Mouse (Mus musculus) spleen, adult 10 weeks (tissue): ENCODE results near the gene Spire2. TPM values are rescaled to one million over a fixed set of nuclear protein-coding genes. Genes with fewer than 3 reads are reported as not detected.

Experiments used
- polyA plus RNA-seq: library from polyadenylated mRNA; stranded (reverse); fragments of 350-450 nt; fragmentation: Illumina TruSeq; extraction: RNeasy Lipid Tissue Mini Kit (QIAGEN cat#74804); gene quantifications from one replicate; pipeline ENCODE4 v1.2.3, GENCODE M21; 2015; ENCODE audit warnings: low replicate concordance; ENCODE audit not compliant: insufficient read depth

The Spire2 gene
- polyA plus RNA-seq: 0.28 TPM

DNA sequence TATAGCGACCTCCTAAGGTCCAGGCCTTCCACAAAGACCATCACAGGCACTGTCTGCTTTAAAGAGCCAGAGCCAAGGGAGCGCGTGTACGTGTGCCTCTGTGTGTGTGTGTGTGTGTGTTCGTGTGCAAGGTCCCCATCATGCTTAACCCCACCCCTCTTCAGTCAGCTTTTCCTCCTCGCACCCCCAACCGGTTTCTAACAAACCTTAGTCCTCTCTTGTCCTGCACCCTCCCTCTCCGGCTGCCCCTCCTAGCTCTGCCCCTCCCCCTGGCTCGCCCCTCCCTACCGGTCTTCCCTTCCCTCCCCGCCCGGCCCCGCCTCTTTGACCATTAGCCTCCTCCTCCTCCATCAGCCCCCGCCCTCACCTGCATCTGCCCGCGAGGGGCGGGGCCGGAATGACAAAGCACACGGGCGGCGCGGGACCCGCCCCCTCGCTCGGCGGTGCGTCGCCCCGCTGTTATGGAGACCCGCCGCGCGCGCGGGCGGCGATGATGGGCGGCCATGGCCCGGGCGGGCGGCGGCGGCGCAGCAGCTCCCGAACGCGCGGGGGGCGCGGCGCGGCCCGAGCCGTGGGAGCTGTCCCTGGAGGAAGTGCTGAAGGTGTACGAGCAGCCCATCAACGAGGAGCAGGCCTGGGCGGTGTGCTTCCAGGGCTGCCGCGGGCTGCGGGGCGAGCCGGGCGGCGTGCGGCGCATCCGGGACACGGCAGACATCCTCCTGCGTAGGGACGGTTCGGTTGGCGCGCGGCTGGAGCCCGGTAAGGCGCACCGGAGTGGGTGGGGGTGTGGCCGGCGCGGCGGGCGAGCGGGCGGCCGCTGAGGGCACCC is at the start of gene Spire2:
TSS of gene Spire2 (plus strand) at position 452 of the 829 bp plus-strand sequence.

DNA sequence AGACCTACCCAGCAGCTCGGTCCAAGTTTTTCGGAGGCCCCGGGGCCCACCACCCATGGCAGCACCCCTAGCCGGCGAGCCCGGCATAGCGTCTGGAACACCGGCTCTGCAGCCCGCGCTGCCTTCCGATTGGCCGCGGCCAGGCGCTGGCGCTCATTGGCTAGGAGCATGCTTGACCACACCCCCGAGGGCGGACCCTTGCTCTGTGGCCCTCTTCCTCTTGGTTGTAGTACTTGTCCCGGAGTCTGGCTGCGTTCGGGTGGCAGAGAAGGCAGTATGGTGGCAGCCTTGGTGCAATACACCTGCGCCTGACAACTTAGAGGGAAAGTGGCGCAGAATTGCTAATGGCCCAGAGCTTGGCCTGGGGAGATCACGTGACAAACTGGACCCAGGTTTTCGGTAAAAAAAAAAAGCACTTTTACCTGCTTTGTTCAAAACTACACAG is 14.0 kb upstream of the Spire2 start, which contains the start of gene Fanca:
TSS of gene Fanca (minus strand) at position 110 of the 445 bp plus-strand sequence.

DNA sequence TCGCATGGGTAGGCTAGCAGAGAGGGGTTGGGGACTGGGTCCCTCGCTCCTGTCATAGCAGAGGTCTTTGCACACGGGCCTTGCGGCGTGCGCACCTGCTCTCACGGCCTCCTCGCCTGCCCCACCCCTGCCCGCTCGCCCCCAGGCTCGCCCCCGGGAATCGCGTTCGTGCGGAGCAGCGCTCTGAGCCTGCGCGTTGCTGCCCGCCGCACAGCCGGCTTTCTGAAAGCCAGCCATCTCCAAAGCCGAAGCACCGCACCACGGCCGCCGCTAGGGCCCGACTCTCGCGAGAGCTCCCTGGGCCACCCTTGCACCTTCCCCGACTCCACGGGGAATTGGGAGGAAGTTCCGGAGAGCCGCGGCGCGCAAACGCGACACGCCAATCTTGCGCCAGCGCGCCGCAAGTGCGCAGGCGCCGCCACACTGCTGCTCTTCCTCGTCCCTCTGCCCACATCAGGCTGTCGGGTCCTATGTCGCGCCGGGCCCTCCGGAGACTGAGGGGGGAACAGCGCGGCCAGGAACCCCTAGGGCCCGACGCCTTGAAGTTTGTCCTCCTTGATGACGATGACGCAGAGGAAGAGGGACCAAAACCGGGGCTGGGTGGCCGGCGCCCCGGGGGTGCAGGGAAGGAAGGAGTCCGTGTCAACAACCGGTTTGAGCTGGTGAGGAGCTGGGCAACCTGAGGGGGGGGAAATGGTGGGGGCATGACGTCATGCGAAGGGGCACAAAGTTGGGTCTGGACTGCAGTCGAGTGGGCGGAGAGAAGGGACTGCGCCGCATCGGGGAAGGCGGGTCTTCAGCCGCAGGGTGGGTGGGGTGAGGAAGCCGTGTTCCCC is 41.1 kb downstream of the Spire2 start, which contains the start of gene Tcf25:
TSS of gene Tcf25 (plus strand) at position 351 of the 836 bp plus-strand sequence.

GRCm38 (mm10) chr8:123406786-123407185 is 74.3 kb downstream of the Spire2 start, which contains the start of gene Mc1r:
Gene Mc1r (plus strand): TSS chr8:123407107.

DNA sequence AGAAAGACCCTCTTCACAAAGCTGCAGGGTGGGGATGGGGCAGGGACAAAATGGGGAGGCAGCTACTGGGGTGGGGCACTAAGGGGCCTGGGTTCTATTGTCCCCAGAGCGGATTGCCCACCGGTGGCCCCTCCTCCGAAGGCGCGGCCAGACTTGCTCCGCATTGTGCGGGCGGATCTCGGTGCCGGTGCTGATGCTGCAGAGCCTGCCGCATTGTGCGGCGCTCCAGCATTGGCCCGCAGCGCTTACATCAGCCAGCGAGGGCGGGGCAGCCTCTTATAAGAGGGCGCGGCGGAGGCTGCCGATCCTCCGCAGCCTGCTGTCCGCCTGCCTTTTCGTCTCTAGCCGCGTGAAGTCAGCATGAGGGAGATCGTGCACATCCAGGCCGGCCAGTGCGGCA is 78.7 kb downstream of the Spire2 start, which contains the start of gene Tubb3:
TSS of gene Tubb3 (plus strand) at position 179 of the 400 bp plus-strand sequence.

Other genes with a start within 250 kb of the Spire2 start
- gene Rpl13, start 230.4 kb upstream of the Spire2 start, polyA plus RNA-seq: 1,006 TPM
- 0.61 TPM for gene Cpne7, start 215.3 kb upstream of the Spire2 start, polyA plus RNA-seq
- 0.23 TPM for gene Sult5a1, start 174.4 kb upstream of the Spire2 start, polyA plus RNA-seq
- 0.94 TPM for gene Dpep1, start 146.5 kb upstream of the Spire2 start, polyA plus RNA-seq
- gene Chmp1a, start 120.0 kb upstream of the Spire2 start, polyA plus RNA-seq: 61.1 TPM
- 0.19 TPM for gene Spata33, start 119.9 kb upstream of the Spire2 start, polyA plus RNA-seq
- gene Cdk10, start 107.9 kb upstream of the Spire2 start, polyA plus RNA-seq: 41.7 TPM
- 2.1 TPM for gene Spata2l, start 96.5 kb upstream of the Spire2 start, polyA plus RNA-seq
- 11.3 TPM for gene Zfp276, start 78.5 kb upstream of the Spire2 start, polyA plus RNA-seq
- gene Vps9d1, start 78.4 kb upstream of the Spire2 start, polyA plus RNA-seq: 13.5 TPM
- 22.2 TPM for gene Fanca, start 14.1 kb upstream of the Spire2 start, polyA plus RNA-seq
- 390 TPM for gene Tcf25, start 41.0 kb downstream of the Spire2 start, polyA plus RNA-seq
- gene Mc1r, start 74.4 kb downstream of the Spire2 start, polyA plus RNA-seq: not detected
- 0.48 TPM for gene Tubb3, start 78.7 kb downstream of the Spire2 start, polyA plus RNA-seq
- 10.7 TPM for gene Def8, start 90.8 kb downstream of the Spire2 start, polyA plus RNA-seq
- 19.8 TPM for gene Afg3l1, start 145.2 kb downstream of the Spire2 start, polyA plus RNA-seq
- not detected for gene Dbndd1, start 182.8 kb downstream of the Spire2 start, polyA plus RNA-seq
- 3.9 TPM for gene Gas8, start 186.1 kb downstream of the Spire2 start, polyA plus RNA-seq